Mouse (Mus musculus) effector memory CD4-positive, alpha-beta T cell, adult 7 months (primary cell): ENCODE results near the gene 6430628N08Rik. TPM values are rescaled to one million over a fixed set of nuclear protein-coding genes. Genes with fewer than 3 reads are reported as not detected.

Experiments
- polyA plus RNA-seq: library from polyadenylated mRNA; unstranded; fragments of 100-300 nt; shearing (Covaris generic); gene quantifications from one replicate; pipeline ENCODE4 v1.2.1, GENCODE M21; 2017

Gene 6430628N08Rik
- not detected for polyA plus RNA-seq

DNA sequence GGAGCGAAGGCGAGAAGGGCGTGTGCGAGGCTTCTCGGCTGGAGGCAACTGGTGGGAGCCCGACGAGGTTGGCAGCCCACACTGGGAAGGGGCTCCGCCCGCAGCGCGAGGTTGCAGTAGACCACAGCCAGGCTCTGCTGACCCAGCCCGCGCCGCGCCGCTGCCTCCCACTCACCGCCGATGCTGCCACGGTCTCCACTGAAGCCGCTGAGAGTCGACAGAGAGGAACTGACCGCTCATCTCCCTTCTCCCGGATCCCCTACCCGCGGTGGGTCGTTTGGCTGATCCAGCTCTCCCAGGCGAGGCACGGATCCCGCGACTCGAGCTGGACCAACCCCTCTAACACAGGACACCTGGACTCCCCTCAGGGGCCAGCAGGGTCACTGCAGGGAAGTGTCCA is at the start of gene 6430628N08Rik:
Gene 6430628N08Rik, plus strand, starts transcription at position 113 of the 400 bp plus-strand sequence.

DNA sequence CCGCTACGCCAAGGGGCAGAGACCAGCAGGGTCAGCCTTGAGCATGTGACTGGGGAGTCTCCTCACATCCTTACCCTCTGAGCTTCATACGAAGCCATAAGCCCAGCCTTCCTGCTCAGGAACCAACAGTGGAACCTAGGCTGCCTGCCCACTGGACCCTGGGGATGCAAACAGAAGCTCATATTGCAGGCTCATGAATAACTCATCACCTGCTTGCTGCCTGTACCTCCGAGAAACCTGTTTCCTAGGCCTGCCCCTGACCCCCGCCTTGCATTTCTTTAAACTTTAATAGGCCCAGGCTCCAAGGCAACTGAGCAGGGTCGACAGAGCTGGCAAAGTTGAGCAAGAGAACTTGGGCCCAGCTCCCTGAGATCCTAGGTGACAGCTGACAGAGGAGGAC is 6.4 kb upstream of the 6430628N08Rik start, which contains the start of gene Kncn:
Gene Kncn, plus strand, starts transcription at position 379 of the 400 bp plus-strand sequence.

DNA sequence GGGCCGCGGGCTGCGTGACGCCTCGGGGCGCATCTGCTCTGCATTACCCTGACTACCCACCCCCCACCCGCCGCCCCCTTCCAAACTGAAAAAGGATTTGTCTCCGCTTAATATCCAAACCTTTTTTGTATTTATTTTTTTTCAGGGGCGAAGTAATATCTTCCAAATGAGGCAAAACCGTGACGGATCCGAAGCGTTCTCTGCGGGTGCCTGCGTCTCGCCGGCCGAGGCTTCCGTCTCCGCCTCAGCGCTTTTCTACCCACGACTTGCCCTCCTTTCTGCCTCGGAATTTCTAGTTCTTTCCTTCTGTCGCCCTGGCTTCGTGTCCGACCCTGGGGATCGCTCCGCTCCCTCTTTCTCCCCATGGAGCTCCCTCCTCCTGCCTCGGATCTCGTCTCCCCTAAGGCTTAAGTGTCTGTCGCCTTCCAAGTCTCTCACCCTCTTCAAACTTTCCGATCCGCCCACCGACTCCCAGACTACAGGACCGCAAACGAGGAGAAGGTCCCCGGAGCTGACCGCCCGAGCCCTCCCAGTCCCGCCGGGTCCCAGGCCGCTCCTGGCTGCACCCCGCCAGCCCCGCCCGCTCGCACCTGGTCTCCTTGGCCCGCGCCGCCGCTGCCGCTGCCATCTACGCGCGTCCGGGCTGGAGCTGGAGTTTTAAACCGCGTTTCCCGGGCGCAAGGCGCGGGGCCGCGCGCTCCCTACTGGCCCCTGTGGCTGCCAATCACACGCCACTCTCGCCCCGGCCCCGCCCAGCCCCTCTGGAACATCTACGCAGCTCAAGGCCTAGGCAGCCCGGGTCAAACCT is 49.0 kb downstream of the 6430628N08Rik start, which contains the start of gene Dmbx1:
Gene Dmbx1, minus strand, starts transcription at position 632 of the 808 bp plus-strand sequence.

Other genes starting within 250 kb of the 6430628N08Rik start
- gene Cyp4b1, start 242.9 kb upstream of the 6430628N08Rik start, polyA plus RNA-seq: not detected
- gene Efcab14, start 152.9 kb upstream of the 6430628N08Rik start, polyA plus RNA-seq: 37.7 TPM
- gene Tex38, start 109.6 kb upstream of the 6430628N08Rik start, polyA plus RNA-seq: not detected
- 31.6 TPM for gene Atpaf1, start 105.9 kb upstream of the 6430628N08Rik start, polyA plus RNA-seq
- 19.8 TPM for gene Mob3c, start 62.6 kb upstream of the 6430628N08Rik start, polyA plus RNA-seq
- 44.9 TPM for gene Mknk1, start 51.5 kb upstream of the 6430628N08Rik start, polyA plus RNA-seq
- 0.74 TPM for gene Kncn, start 6.3 kb upstream of the 6430628N08Rik start, polyA plus RNA-seq
- 0.12 TPM for gene Dmbx1, start 49.3 kb downstream of the 6430628N08Rik start, polyA plus RNA-seq
- gene Faah, start 127.3 kb downstream of the 6430628N08Rik start, polyA plus RNA-seq: 216 TPM
- gene Nsun4, start 163.2 kb downstream of the 6430628N08Rik start, polyA plus RNA-seq: 38.5 TPM
- 416 TPM for gene Uqcrh, start 184.4 kb downstream of the 6430628N08Rik start, polyA plus RNA-seq
- gene Lrrc41, start 184.6 kb downstream of the 6430628N08Rik start, polyA plus RNA-seq: 36.0 TPM
- 0.96 TPM for gene Rad54l, start 233.0 kb downstream of the 6430628N08Rik start, polyA plus RNA-seq
- gene Pomgnt1, start 233.2 kb downstream of the 6430628N08Rik start, polyA plus RNA-seq: 20.9 TPM